Mouse (Mus musculus) left cerebral cortex, adult 8-10 months (tissue): ENCODE measurements around the gene P2ry10b. TPM values are rescaled to one million over a fixed set of nuclear protein-coding genes. Genes with fewer than 3 reads are reported as not detected.

Source experiments
- DNase-seq, 2 experiments: peaks; one replicate each; pipeline ENCODE4 v3.0.0; 2022; ENCODE audit warnings: low spot score in 2 of 2
- total RNA-seq, 4 experiments: library from RNA; stranded (reverse); gene quantifications; 2 replicates each; pipeline ENCODE4 v1.2.4; 2022

P2ry10b gene
- total RNA-seq, result under 1 TPM; 0.27 to 0.39 (median 0.39) TPM

DNA sequence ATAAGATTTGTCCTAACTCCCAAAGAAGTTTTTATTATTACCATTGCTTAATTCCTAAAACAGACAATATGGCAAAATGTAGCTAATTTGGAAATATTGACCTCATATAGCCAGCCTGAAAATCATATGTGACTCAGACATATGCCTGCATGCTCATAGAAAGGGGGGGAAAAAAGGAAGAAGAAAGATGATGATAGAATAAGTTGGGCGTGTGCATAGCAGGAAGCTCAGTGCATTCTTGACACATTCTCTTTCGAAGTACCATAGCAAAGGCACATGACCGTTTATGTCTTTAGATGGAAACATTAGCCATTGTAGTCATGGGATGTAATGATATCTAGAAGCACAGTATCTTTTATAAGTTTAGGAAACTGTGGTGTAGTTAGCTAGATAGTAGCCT is at the start of gene P2ry10b:
Gene P2ry10b, plus strand, starts transcription at position 247 of the 400 bp plus-strand sequence.
- no peak for DNase-seq

- no peak for DNase-seq
Observed at GRCm38 (mm10) chrX:107116333-107116732, 32.4 kb upstream of the P2ry10b start.

- no peak for DNase-seq
Observed at GRCm38 (mm10) chrX:107116987-107117386, 31.7 kb upstream of the P2ry10b start.

DNA sequence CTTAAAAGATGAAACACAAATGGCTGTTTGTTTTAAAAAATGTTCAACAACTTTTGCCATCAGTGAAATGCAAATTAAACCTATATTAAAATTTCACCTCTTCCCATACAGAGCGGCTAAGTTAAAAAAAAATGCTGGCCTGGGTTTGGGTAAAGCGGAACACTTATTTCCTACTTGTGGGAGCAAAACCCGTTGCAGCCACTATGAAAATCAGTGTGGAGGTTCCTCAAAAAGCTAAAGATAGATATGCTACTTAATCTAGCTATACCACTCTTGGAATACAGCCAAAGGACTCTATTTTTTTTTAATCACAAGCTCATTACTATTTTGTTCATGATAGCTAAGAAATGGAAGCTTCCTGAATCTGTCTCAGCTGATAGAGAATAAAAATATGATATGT is 5.5 kb upstream of the P2ry10b start:
- no peak for DNase-seq

DNA sequence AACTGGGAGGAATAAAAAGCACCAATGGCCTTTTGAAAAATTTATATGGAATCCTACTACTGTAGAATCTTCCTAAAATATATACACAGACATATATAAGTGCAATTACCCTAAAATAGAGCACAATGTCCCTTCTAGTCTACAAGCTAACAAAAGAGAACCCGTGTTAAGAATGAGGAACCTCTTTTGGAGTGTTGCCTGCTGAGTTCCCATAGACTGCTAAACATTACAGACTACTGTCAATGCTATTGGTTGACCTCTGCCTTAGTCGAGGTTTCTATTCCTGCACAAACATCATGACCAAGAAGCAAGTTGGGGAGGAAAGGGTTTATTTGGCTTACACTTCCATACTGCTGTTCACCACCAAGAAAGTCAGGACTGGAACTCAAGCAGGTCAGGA is 4.8 kb upstream of the P2ry10b start:
- no peak for DNase-seq

- no peak for DNase-seq
Observed at GRCm38 (mm10) chrX:107149391-107149993, 765 bp downstream of the P2ry10b start.

GRCm38 (mm10) chrX:107150027-107150426 is 1.3 kb downstream of the P2ry10b start:
- no peak for DNase-seq

- DNase-seq, result no peak
Observed at GRCm38 (mm10) chrX:107150752-107151515, 2.2 kb downstream of the P2ry10b start.

DNA sequence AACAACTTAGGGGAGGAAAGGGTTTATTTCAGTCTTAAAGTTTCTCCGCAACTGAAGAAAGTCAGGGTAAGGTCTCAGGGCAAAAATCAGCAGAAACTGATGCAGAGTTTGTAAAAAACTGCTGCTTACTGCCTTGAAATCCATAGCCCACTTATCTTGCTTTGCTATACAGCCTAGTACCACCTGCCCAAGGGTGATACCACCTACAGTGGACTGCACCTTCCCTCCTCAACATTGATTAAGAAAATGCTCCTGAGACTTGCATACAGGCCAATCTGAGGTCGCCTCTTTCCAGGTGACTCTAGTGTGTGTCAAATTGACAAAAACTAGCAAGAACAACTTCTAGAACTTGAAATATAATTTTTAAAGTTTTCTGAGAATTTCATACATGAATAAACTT is 7.3 kb downstream of the P2ry10b start:
- DNase-seq, result no peak

DNA sequence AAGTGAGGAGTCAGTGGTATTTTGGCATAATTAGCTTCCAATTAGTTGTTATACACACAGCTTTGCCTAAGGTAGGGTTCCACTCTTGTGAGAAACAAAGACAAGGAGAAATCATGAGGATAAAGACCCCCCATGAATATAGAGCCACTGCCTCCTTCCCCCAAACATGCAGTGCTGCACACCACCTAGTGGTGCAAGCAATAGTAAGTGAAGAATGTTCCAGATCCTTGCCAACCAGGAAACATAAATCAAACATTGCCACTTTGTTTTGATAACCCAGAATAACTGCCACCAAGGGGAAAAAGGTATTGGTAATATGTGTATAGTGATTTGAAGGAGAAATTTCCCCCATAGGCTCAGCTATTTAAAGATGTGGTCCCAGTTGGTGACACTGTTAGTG is 11.8 kb downstream of the P2ry10b start:
- DNase-seq, result no peak

- no peak for DNase-seq
Observed at GRCm38 (mm10) chrX:107168281-107168680, 19.6 kb downstream of the P2ry10b start.

DNA sequence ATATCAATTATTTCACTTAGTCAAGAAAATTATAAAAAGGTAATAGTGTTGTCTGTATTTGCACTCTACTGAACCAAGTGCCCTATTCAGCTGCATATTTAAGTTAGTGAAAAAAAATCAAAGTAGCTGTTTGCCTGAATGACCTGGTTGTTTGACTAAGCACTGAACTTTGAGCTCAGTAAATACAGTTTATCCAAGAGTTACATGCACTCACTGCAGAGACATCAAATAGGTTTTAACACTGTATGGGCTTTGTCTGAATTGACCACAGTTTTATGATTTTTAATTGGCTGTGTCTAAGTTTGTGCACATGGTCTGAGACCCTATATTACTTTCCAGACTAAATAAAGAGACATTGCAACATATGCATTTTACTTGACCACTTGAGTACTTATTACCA is 20.4 kb downstream of the P2ry10b start:
- no peak for DNase-seq

DNA sequence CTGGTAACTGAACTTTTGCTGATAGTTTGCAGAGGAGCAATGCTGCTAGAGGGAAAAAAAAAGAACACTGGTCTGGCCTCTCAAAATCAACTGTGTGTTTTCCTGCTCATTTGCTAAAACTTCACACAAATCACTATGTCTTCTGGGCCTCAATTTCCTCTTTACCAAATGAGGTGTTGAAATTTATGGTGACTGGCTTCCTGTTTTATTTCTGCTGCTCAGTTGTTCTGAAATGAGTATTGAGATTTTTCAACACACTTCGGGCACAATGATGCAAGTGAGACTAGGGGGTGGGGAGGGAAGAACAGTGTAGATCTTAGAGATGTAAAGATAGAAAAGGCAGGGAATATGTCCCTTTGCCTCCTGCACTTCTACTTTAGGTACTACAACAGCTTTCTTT is 30.0 kb downstream of the P2ry10b start:
- no peak for DNase-seq

DNA sequence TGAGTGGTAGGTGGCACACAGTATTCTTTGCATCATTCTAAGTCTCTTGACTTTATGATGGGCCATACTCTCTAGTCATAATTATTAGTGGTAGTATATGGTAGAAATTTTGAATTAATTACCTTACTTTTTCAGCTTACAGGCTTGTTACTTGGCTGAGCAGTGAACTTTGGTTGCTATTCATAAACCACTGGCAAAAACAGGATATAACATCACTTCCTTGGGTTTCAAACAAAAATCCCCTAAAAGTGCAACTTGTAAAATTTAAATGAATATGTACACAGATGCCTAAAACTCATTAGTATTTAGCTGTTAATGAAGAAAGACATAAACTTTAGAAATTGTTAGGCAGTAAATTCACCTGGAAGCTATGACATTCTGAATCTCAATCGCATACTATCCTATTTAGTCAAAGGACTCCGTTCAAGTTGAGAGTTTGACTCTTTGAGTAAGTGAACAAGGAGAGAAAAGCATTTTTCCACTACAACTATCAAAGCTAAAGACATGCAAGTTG is 68.9 kb downstream of the P2ry10b start:
- no peak for DNase-seq

Other genes with a start within 250 kb of the P2ry10b start
- under 1 TPM; 0.72 to 0.97 (median 0.92) TPM for gene Lpar4, start 228.3 kb upstream of the P2ry10b start, total RNA-seq
- gene P2ry10, start 60.4 kb upstream of the P2ry10b start, total RNA-seq, result not detected
- under 1 TPM in 3 of 4 experiments, not detected in 1; 0.09 to 0.13 (median 0.11) TPM for gene Gpr174, start 107.0 kb downstream of the P2ry10b start, total RNA-seq